Mouse (Mus musculus): ENCODE data around the gene Smc1b.

DNA sequence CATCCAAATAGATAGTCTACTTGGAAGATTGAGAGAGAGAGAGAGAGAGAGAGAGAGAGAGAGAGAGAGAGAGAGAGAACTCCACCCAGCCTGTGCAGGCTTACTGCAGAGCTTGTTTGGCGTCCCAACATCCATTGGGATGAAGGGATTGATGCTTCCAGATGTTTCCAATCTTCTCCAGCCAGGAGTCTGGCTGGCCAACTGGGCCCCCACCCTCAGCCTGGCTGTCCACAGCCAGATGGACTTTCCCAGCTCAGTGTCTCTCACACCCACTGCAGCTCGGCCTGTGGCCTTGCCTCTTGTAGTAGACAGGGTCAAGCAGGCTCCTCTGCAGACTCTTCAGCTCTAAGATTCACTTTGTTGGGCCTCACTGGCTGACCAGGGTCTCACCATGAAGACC is 40.3 kb upstream of the Smc1b start:
- TF ChIP-seq CTCF (IDR thresholded peaks at IDR 0.05; ENCODE audit: low read depth) (no peak), EP300 (IDR thresholded peaks at IDR 0.05; ENCODE audit: low read depth) (no peak)

Measured in heart, postnatal 0 days (tissue).